Mouse (Mus musculus) neural tube, embryonic 14.5 days (tissue): Measurements from ENCODE around the gene Gm6020. TPM values are rescaled to one million over a fixed set of nuclear protein-coding genes. Genes with fewer than 3 reads are reported as not detected.

ENCODE experiments used
- ATAC-seq: fragments of 200-750 bp; cut with Nextera tagmentation; 2 replicates; pipeline ENCODE4 v1.8.0; 2017; ENCODE audit warnings: low read depth, mild to moderate bottlenecking, moderate TSS enrichment, moderate library complexity
- H3K27ac ChIP-seq: fragments of 300-500 bp; sonication (generic); 2 replicates; pipeline ENCODE4 v1.5.1; 2014; ENCODE audit warnings: low read depth, mild to moderate bottlenecking, control low read depth, low read length, moderate library complexity, mixed read lengths
- H3K27me3 ChIP-seq: fragments of 300-500 bp; sonication (generic); 2 replicates; pipeline ENCODE4 v1.6.1; 2014; ENCODE audit warnings: low read length; ENCODE audit not compliant: control insufficient read depth, insufficient read depth
- H3K36me3 ChIP-seq: fragments of 300-500 bp; sonication (generic); 2 replicates; pipeline ENCODE4 v1.6.1; 2014; ENCODE audit warnings: low read length, mixed read lengths; ENCODE audit not compliant: control insufficient read depth, insufficient read depth
- H3K4me1 ChIP-seq: fragments of 300-500 bp; sonication (generic); 2 replicates; pipeline ENCODE4 v1.6.1; 2014; ENCODE audit warnings: low read length; ENCODE audit not compliant: control insufficient read depth, insufficient read depth
- H3K4me2 ChIP-seq: fragments of 300-500 bp; sonication (generic); 2 replicates; pipeline ENCODE4 v1.6.1; 2014; ENCODE audit warnings: mild to moderate bottlenecking, low read depth, low read length, control low read depth
- H3K4me3 ChIP-seq: fragments of 300-500 bp; sonication (generic); 2 replicates; pipeline ENCODE4 v1.5.1; 2014; ENCODE audit warnings: low read depth, low read length, control low read depth, mixed read lengths
- H3K9ac ChIP-seq: fragments of 300-500 bp; sonication (generic); replicated peaks from 2 replicates; pipeline ENCODE4 v1.6.1; 2014; ENCODE audit warnings: low read depth, mild to moderate bottlenecking, control low read depth, low read length, mixed read lengths
- H3K9me3 ChIP-seq: fragments of 300-500 bp; sonication (generic); 2 replicates; pipeline ENCODE4 v1.6.1; 2016; ENCODE audit warnings: low read length; ENCODE audit not compliant: control insufficient read depth
- WGBS: fragments of 180-500 bp; shearing (Covaris S2); extraction: QIAGEN DNeasy Blood & Tissue Kit; methylation state at CpG from one replicate; pipeline ENCODE4 v1.1.7; 2014; 5-methylcytosine and 5-hydroxymethylcytosine counted together
- polyA plus RNA-seq: library from polyadenylated mRNA; unstranded; fragments of >200 nt; fragmentation: Nextera tagmentation; extraction: Ambion mirVana; gene quantifications from 2 replicates; pipeline ENCODE4 v1.2.1, GENCODE M21; 2014

Gm6020 gene
- polyA plus RNA-seq, 1 experiment from 2014 or later = not detected

DNA sequence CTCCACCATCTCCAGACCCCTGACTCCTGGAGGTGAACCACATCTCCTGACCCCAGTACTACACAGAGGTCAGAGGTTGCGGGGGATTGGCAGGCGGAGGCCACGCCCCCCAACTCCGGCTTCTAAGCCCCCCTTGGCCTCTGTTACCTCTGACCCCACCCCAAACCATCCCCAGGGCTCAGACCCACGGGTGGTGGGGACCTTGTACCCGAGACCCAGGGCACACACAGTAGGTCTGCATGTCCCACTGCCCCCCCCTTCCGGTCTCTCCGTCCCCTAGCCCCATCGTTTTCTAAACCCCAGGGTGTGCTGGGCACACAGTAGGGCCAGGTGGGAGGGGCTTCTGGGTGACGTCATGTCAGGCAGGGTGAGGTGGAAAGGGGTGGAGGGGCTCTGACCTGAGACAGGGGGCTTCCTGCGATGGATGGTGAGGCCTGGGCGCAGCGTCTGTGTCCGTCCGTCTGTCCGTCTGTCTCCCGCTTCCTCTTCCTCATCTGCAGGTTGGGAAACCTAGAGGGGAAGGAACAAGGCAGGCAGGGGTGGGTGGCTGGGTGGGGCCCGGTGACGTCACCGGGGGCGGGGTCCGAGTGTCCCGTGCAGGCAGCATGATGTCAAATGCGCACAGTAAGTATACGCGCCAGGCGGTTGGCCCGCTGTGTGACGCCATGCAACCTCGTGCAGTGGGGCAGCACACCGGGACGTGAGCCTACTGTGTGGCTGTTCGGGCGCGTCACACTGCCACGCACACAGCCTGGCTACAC lies 44.4 kb downstream of the Gm6020 start, which contains the start of gene Csf2ra:
TSS of gene Csf2ra (minus strand) at position 489 of the 761 bp plus-strand sequence.
- H3K4me2 ChIP-seq = peak within 1 kb of the TSS; percentile 54
- H3K27me3 ChIP-seq = no peaks in the 10 kb centered on the region
- WGBS = 56% methylated on average over 28 of the region's 36 CpGs

More for the DNA sequence above, 44.4 kb downstream of the Gm6020 start, which contains the start of gene Csf2ra:
- no peak for ATAC-seq
- no peaks in the 10 kb centered on the region for H3K9me3 ChIP-seq
- H3K9ac ChIP-seq = peak within 1 kb of the TSS; percentile 47
- no peaks in the 10 kb centered on the region for H3K36me3 ChIP-seq
- peak within 1 kb of the TSS; percentile 95 for H3K27ac ChIP-seq
- H3K4me3 ChIP-seq = peak within 1 kb of the TSS; percentile 55
- no peaks in the 10 kb centered on the region for H3K4me1 ChIP-seq

Other genes with a start within 250 kb of the Gm6020 start
- 47.6 and 63.2 TPM in 2 replicates for gene Zfp950, start 43.0 kb upstream of the Gm6020 start, polyA plus RNA-seq
- gene Gm7102, start 7.6 kb upstream of the Gm6020 start, polyA plus RNA-seq = 0.17 and 0.36 TPM in 2 replicates
- 57.1 and 73.5 TPM in 2 replicates for gene Csf2ra, start 44.5 kb downstream of the Gm6020 start, polyA plus RNA-seq
- not detected in 2 replicates for gene Gm21060, start 113.2 kb downstream of the Gm6020 start, polyA plus RNA-seq